Mouse (Mus musculus): ENCODE measurements at regions not wholly inside any gene's neighbourhood (a gene's known extent, or its start where the extent isn't known, plus 50 kb on each side); places are given as distances from the start of the nearest gene placed in this dataset.

GRCm38 (mm10) chr16:93026094-93026648, 200.2 kb upstream of the Runx1 start:
- ATAC-seq, result no peak
- H3K27ac ChIP-seq, result no peak overlapping the region
- H3K4me3 ChIP-seq (ENCODE audit: low read length), result no peak overlapping the region
- DNase-seq (ENCODE audit: low spot score), result no peak
- TF ChIP-seq CTCF (IDR thresholded peaks at IDR 0.05; ENCODE audit: low read depth), result no peak
- no peaks in the 10 kb centered on the region for H3K36me3 ChIP-seq (ENCODE audit: insufficient read depth, low read length)
- H3K4me1 ChIP-seq (ENCODE audit: insufficient read depth, low read length), result no peaks in the 10 kb centered on the region
- no peak overlapping the region for H3K9ac ChIP-seq (replicated peaks; ENCODE audit: low read length)
- H3K4me2 ChIP-seq (ENCODE audit: low read depth, low read length), result no peak overlapping the region
- 49% methylated on average over 11 of the region's 11 CpGs for WGBS
- H3K27me3 ChIP-seq (ENCODE audit: insufficient read depth, low read length), result no peaks in the 10 kb centered on the region
- H3K9me3 ChIP-seq (ENCODE audit: low read length), result no peaks in the 10 kb centered on the region

GRCm38 (mm10) chr16:93019800-93020555, 194.0 kb upstream of the Runx1 start:
- H3K9me3 ChIP-seq (ENCODE audit: low read length), result no peaks in the 10 kb centered on the region
- H3K36me3 ChIP-seq (ENCODE audit: insufficient read depth, low read length), result no peaks in the 10 kb centered on the region
- no peaks in the 10 kb centered on the region for H3K4me1 ChIP-seq (ENCODE audit: insufficient read depth, low read length)
- ATAC-seq (no peak), DNase-seq (ENCODE audit: low spot score) (no peak)
- WGBS, result 69% methylated on average over 7 of the region's 7 CpGs
- H3K27ac ChIP-seq, result no peak overlapping the region
- H3K4me2 ChIP-seq (ENCODE audit: low read depth, low read length), result no peak overlapping the region
- no peak overlapping the region for H3K4me3 ChIP-seq (ENCODE audit: low read length)
- H3K27me3 ChIP-seq (ENCODE audit: insufficient read depth, low read length), result no peaks in the 10 kb centered on the region
- no peak overlapping the region for H3K9ac ChIP-seq (replicated peaks; ENCODE audit: low read length)
- TF ChIP-seq CTCF (IDR thresholded peaks at IDR 0.05; ENCODE audit: low read depth), result no peak

- H3K4me3 ChIP-seq (ENCODE audit: low read length), result no peak overlapping the region
- H3K4me1 ChIP-seq (ENCODE audit: insufficient read depth, low read length), result no peaks in the 10 kb centered on the region
- no peak for TF ChIP-seq CTCF (IDR thresholded peaks at IDR 0.05; ENCODE audit: low read depth)
- H3K4me2 ChIP-seq (ENCODE audit: low read depth, low read length), result no peak overlapping the region
- no peak for ATAC-seq
- no peaks in the 10 kb centered on the region for H3K9me3 ChIP-seq (ENCODE audit: low read length)
- no peak overlapping the region for H3K9ac ChIP-seq (replicated peaks; ENCODE audit: low read length)
- H3K27ac ChIP-seq, result no peak overlapping the region
- WGBS, result 59% methylated on average over 5 of the region's 5 CpGs
- H3K36me3 ChIP-seq (ENCODE audit: insufficient read depth, low read length), result no peaks in the 10 kb centered on the region
- no peaks in the 10 kb centered on the region for H3K27me3 ChIP-seq (ENCODE audit: insufficient read depth, low read length)
- DNase-seq (ENCODE audit: low spot score), result no peak
These were observed 192.8 kb upstream of the Runx1 start for GRCm38 (mm10) chr16:93018766-93019165.

- WGBS, result 89% methylated on average over 9 of the region's 9 CpGs
- Histone ChIP-seq H3K4me2 (ENCODE audit: low read depth, low read length) (no peak overlapping the region), H3K4me1 (ENCODE audit: insufficient read depth, low read length) (no peaks in the 10 kb centered on the region), H3K36me3 (ENCODE audit: insufficient read depth, low read length) (no peaks in the 10 kb centered on the region), H3K9me3 (ENCODE audit: low read length) (no peaks in the 10 kb centered on the region), H3K27me3 (ENCODE audit: insufficient read depth, low read length) (no peaks in the 10 kb centered on the region), H3K9ac (replicated peaks; ENCODE audit: low read length) (no peak overlapping the region), H3K27ac (no peak overlapping the region), H3K4me3 (ENCODE audit: low read length) (no peak overlapping the region)
- DNase-seq (ENCODE audit: low spot score), result no peak
- no peak for ATAC-seq
- TF ChIP-seq CTCF (IDR thresholded peaks at IDR 0.05; ENCODE audit: low read depth), result no peak
These were observed 191.1 kb upstream of the Runx1 start for GRCm38 (mm10) chr16:93017025-93017424.

- no peak overlapping the region for H3K9ac ChIP-seq (replicated peaks; ENCODE audit: low read length)
- no peak overlapping the region for H3K4me3 ChIP-seq (ENCODE audit: low read length)
- no peak overlapping the region for H3K27ac ChIP-seq
- WGBS, result 62% methylated on average over 6 of the region's 6 CpGs
- no peaks in the 10 kb centered on the region for H3K9me3 ChIP-seq (ENCODE audit: low read length)
- H3K4me2 ChIP-seq (ENCODE audit: low read depth, low read length), result no peak overlapping the region
- no peak for TF ChIP-seq CTCF (IDR thresholded peaks at IDR 0.05; ENCODE audit: low read depth)
- no peaks in the 10 kb centered on the region for H3K4me1 ChIP-seq (ENCODE audit: insufficient read depth, low read length)
- no peak for ATAC-seq
- no peak for DNase-seq (ENCODE audit: low spot score)
- H3K27me3 ChIP-seq (ENCODE audit: insufficient read depth, low read length), result no peaks in the 10 kb centered on the region
- no peaks in the 10 kb centered on the region for H3K36me3 ChIP-seq (ENCODE audit: insufficient read depth, low read length)
These were observed 189.7 kb upstream of the Runx1 start for GRCm38 (mm10) chr16:93015636-93016035.

- Histone ChIP-seq H3K4me3 (ENCODE audit: low read length) (no peak overlapping the region), H3K27me3 (ENCODE audit: insufficient read depth, low read length) (no peaks in the 10 kb centered on the region), H3K9ac (replicated peaks; ENCODE audit: low read length) (no peak overlapping the region), H3K36me3 (ENCODE audit: insufficient read depth, low read length) (no peaks in the 10 kb centered on the region), H3K4me2 (ENCODE audit: low read depth, low read length) (no peak overlapping the region), H3K9me3 (ENCODE audit: low read length) (no peaks in the 10 kb centered on the region), H3K27ac (no peak overlapping the region), H3K4me1 (ENCODE audit: insufficient read depth, low read length) (no peaks in the 10 kb centered on the region)
- ATAC-seq (no peak), DNase-seq (ENCODE audit: low spot score) (no peak)
- WGBS, result 85% methylated on average over 9 of the region's 9 CpGs
- no peak for TF ChIP-seq CTCF (IDR thresholded peaks at IDR 0.05; ENCODE audit: low read depth)
These were observed 189.0 kb upstream of the Runx1 start for GRCm38 (mm10) chr16:93014991-93015390.

- no peaks in the 10 kb centered on the region for H3K36me3 ChIP-seq (ENCODE audit: insufficient read depth, low read length)
- 62% methylated on average over 8 of the region's 8 CpGs for WGBS
- no peak overlapping the region for H3K9ac ChIP-seq (replicated peaks; ENCODE audit: low read length)
- DNase-seq (ENCODE audit: low spot score) (no peak), ATAC-seq (no peak)
- no peak overlapping the region for H3K4me2 ChIP-seq (ENCODE audit: low read depth, low read length)
- H3K4me1 ChIP-seq (ENCODE audit: insufficient read depth, low read length), result no peaks in the 10 kb centered on the region
- H3K4me3 ChIP-seq (ENCODE audit: low read length), result no peak overlapping the region
- no peaks in the 10 kb centered on the region for H3K27me3 ChIP-seq (ENCODE audit: insufficient read depth, low read length)
- no peak for TF ChIP-seq CTCF (IDR thresholded peaks at IDR 0.05; ENCODE audit: low read depth)
- no peaks in the 10 kb centered on the region for H3K9me3 ChIP-seq (ENCODE audit: low read length)
- H3K27ac ChIP-seq, result no peak overlapping the region
These were observed 187.9 kb upstream of the Runx1 start for GRCm38 (mm10) chr16:93013881-93014280.
